Mouse (Mus musculus) testis, adult 2 months (tissue): ENCODE results near the gene Tmem253. TPM values are rescaled to one million over a fixed set of nuclear protein-coding genes. Genes with fewer than 3 reads are reported as not detected.
"Not testable (repeated sequence)": the region's sequence is repeated elsewhere in the genome, so short reads cannot be mapped to it uniquely, and the experiment has no call there.

Experiments used
- H3K27ac ChIP-seq: fragments of 200-500 bp; 2 replicates; pipeline ENCODE4 v1.5.1; 2012; ENCODE audit warnings: low read depth, low read length; ENCODE audit not compliant: control insufficient read depth, insufficient read depth
- H3K27me3 ChIP-seq: fragments of 200-500 bp; 2 replicates; pipeline ENCODE4 v1.6.1; 2012; ENCODE audit warnings: mild to moderate bottlenecking, low read length, moderate library complexity; ENCODE audit not compliant: control insufficient read depth, insufficient read depth
- H3K36me3 ChIP-seq: fragments of 200-500 bp; 2 replicates; pipeline ENCODE4 v1.6.1; 2012; ENCODE audit warnings: mild to moderate bottlenecking, low read length; ENCODE audit not compliant: control insufficient read depth, insufficient read depth
- H3K4me1 ChIP-seq: fragments of 200-500 bp; 2 replicates; pipeline ENCODE4 v1.6.1; 2012; ENCODE audit warnings: low read length; ENCODE audit not compliant: control insufficient read depth, insufficient read depth
- H3K4me3 ChIP-seq: fragments of 200-500 bp; 2 replicates; pipeline ENCODE4 v1.5.1; 2012; ENCODE audit warnings: low read depth, mild to moderate bottlenecking, low read length, moderate library complexity, mixed read lengths; ENCODE audit not compliant: control insufficient read depth
- CTCF ChIP-seq: fragments of 200-500 bp; IDR thresholded peaks from 2 replicates; pipeline ENCODE4 v1.5.1; 2012; ENCODE audit warnings: low read depth, mild to moderate bottlenecking, inconsistent platforms, low read length, moderate library complexity; ENCODE audit not compliant: control insufficient read depth, insufficient read depth, insufficient replicate concordance
- POLR2A ChIP-seq: fragments of 200-500 bp; IDR thresholded peaks from 2 replicates; pipeline ENCODE4 v1.6.1; 2012; ENCODE audit warnings: low read depth, mild to moderate bottlenecking, inconsistent platforms, low read length, moderate library complexity; ENCODE audit not compliant: control insufficient read depth
- polyA plus RNA-seq: library from polyadenylated mRNA; depleted of rRNA; stranded (reverse); fragments of >200 nt; gene quantifications from 2 replicates; pipeline ENCODE4 v1.2.3, GENCODE M21; 2012

The Tmem253 gene
- polyA plus RNA-seq, 1 experiment = 2.0 TPM

DNA sequence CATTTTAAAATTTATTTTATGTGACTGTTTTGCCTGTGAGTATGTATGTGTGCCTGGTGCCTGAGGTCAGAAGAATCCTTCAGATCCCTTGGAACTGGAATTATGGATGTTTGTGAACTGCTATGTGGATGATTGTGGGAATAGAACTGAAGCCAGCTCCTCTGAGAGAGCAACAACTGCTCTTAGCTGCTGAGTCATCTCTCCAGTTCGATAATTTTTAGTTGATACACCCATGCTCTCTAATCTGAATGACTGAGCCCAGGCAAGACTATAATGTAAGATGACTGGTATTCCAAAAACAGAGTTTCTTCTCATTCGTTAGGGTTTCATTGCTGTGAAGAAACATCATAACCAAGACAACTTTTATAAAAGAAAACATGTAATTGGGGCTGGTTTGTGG, 8.7 kb downstream of the Tmem253 start:
- no peak overlapping the region for H3K27ac ChIP-seq

DNA sequence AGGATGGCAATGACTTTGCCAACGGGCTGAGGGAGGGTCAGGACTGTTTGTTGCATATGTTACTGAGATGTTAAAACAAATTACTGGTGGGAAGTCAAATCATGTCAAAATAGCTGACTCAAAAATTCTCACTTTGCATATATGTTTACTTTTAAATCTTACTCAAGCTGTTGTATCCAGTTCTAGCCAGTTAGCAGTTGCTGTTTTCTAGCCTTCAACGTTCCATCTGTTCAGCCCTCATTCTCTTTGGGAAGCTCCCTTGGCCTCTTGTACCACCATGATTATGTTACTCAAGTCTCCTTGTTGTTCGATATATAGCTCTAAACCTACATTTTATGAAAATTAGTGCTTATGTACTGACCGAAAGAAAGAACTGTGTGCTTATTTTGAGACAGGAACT, 10.9 kb downstream of the Tmem253 start:
- Histone ChIP-seq H3K27ac (no peak overlapping the region), H3K27me3 (no peaks in the 10 kb centered on the region), H3K4me3 (no peak overlapping the region), H3K4me1 (peaks cover 8% of the 10 kb centered on the region), H3K36me3 (no peaks in the 10 kb centered on the region)
- TF ChIP-seq POLR2A (no peak), CTCF (no peak)

More for the DNA sequence above, 8.7 kb downstream of the Tmem253 start:
- Histone ChIP-seq H3K27me3 (no peaks in the 10 kb centered on the region), H3K4me3 (peak overlapping the region; percentile 50; the same call in 1 of the 2 replicates), H3K4me1 (peaks cover 11% of the 10 kb centered on the region), H3K36me3 (no peaks in the 10 kb centered on the region)
- TF ChIP-seq POLR2A (no peak), CTCF (no peak)

DNA sequence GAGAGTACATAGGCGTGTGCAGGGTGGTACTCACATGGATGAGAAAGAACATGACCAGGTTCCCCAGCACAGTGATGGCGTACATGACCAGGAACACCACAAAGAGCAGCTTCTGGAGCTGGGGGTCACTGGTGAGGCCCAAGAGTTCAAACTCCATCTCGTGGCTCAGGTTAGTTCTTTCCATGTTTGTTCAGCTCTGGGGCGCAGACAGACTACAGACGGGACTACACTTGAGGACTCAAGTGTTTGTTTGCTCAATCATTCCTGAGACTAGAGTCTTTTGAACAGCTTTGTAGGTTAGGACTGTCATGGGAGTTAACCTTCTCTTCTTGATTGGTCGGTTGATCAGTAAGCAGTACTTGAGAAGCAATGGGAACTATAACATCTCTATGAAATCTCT, 20.5 kb downstream of the Tmem253 start:
- TF ChIP-seq POLR2A (no peak), CTCF (no peak)
- no peak overlapping the region for H3K4me3 ChIP-seq
- H3K36me3 ChIP-seq = no peaks in the 10 kb centered on the region
- no peaks in the 10 kb centered on the region for H3K4me1 ChIP-seq
- no peaks in the 10 kb centered on the region for H3K27me3 ChIP-seq
- H3K27ac ChIP-seq = no peak overlapping the region

DNA sequence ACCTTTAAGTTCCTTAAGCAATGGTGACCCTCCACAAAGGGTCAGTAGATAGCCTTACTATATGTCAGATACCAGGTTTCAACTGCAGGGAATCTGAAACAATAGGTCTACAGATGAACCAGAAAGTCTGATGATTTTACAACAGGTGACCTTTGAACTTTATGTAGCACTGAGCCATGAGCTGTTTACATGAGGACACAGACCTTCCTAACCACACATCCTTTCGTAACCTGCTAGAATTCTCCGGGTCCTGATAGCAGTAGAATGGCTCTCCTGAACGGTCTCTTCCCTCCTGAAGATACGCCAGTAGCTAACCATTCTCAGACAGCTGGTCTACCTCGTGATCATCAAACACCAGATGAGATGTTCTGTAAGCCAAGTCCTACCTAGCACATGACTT, 23.9 kb downstream of the Tmem253 start:
- Histone ChIP-seq H3K4me1 (no peaks in the 10 kb centered on the region), H3K27ac (no peak overlapping the region)
- TF ChIP-seq POLR2A = no peak
- TF ChIP-seq CTCF = no peak

DNA sequence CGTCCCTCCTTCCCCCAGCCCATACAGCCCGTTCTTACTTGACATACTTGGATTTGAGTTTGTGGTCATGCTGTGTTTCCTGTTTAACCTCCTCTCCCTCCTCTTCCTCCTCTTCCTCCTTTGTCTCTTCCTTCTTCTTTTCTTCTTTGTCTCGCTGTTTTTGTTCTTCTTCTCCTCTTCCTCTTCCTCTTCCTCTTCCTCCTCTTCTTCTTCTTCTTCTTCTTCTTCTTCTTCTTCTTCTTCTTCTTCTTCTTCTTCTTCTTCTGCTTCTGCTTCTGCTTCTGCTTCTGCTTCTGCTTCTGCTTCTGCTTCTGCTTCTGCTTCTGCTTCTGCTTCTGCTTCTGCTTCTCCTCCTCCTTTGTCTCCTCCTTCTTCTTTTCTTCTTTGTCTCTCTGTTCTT, 26.9 kb downstream of the Tmem253 start, which contains the start of gene Olfr221:
TSS of gene Olfr221 (minus strand) at position 101 of the 400 bp plus-strand sequence.
- H3K36me3 ChIP-seq, H3K27ac ChIP-seq, H3K4me3 ChIP-seq, H3K27me3 ChIP-seq, H3K4me1 ChIP-seq: not testable (repeated sequence)

More for the DNA sequence above, 23.9 kb downstream of the Tmem253 start:
- no peaks in the 10 kb centered on the region for H3K36me3 ChIP-seq
- H3K27me3 ChIP-seq = no peaks in the 10 kb centered on the region
- H3K4me3 ChIP-seq = no peak overlapping the region

DNA sequence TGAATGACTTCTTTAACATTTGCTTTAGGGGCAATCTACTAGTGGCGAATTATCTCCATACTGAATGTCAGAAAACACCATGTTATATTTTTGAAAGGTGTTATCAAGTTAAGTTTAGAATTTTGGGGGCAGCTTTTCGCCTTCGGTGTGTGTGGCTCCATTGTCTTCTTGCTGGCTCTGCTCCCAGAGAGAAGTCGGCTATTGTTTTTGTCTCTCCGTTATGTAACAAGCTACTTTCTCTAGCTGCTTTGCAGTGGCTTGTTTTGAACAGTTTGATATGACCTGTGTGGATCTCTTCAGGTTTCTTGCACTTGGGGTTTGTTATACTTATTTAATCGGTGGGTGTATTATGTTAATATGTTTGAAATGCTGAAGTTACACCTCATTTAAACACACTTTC, 28.0 kb downstream of the Tmem253 start:
- H3K27ac ChIP-seq = no peak overlapping the region
- H3K36me3 ChIP-seq = no peaks in the 10 kb centered on the region
- H3K4me3 ChIP-seq = no peak overlapping the region
- H3K27me3 ChIP-seq = no peaks in the 10 kb centered on the region
- H3K4me1 ChIP-seq = peaks cover 2% of the 10 kb centered on the region
- TF ChIP-seq CTCF (no peak), POLR2A (no peak)

DNA sequence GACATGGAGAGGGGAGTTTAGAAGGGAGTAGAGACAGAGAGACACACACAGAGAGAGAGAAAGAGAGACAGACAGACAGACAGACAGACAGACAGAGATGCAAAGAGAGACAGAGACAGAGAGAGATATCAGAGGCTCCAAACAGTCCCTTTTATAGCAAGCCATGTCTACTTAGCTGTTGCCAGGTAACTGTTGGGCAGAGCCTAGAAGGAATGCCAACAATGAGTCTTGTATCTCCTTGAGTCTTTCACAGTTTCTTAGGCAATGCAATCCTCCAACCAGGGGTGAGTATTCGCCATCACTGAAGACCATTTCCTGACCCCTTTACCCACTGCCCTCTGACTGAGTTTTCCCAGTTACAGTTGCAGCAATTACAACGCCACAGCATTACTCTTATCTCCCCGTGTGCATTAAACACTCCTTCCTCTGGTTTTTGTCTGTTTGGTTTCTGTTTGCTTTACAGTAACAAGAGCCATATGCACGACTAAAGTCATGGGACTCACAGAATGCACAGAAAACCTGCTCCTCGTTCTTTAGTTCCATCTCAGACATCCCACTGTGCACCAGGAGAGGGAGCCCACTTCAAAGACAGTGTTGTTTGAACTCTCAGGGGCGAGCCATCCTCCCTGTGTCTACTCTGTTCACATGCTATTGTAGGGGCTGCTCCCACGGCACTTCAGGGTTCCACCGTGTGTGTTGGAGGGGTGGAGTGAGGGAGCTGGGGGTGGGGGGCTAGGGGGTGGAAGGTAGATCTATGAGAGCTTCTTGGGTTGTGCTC, 29.6 kb downstream of the Tmem253 start:
- Histone ChIP-seq H3K4me1 (peaks cover 2% of the 10 kb centered on the region), H3K4me3 (no peak overlapping the region), H3K27me3 (no peaks in the 10 kb centered on the region), H3K27ac (no peak overlapping the region), H3K36me3 (no peaks in the 10 kb centered on the region)
- peak; percentile 22; the same call in 1 of the 2 replicates for TF ChIP-seq CTCF
- no peak for TF ChIP-seq POLR2A
